Mouse (Mus musculus): ENCODE measurements around the gene Stx7.
"Not testable (repeated sequence)": the region's sequence is repeated elsewhere in the genome, so short reads cannot be mapped to it uniquely, and the experiment has no call there.

Stx7 gene

DNA sequence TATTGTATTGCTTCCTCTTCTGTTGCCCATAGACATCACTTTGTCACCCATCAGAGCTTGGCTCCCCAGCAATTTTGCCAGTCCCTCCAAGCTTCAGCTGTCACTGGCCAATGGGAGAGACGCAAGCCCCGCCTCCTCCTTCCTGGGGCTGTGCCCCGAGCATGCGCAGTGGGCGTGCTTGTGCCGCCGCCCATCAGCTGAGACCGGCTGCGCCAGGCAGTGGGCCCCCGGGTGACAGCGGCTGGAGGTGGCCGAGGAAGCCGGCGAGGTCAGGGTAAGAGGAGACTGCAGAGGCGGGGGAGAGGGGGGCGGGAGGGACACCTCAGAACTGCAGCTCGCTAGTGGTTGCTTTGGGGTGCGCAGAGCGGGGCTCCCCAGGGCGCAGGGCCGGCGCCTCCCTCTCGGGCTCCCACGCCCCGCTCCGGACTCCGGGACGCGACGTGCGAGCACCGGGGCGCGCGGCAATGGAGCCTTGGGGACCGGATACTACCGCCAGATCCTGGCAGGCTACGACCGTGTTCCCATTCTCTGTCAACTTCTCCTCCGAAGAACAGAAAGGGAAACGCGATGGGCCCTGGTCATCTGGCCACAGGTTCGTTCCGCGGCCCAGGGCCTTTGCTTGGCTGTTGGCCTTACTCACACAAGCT lies at the start of gene Stx7:
Gene Stx7 (plus strand): TSS at position 168 of the 647 bp plus-strand sequence.
- peak; percentile 97 for DNase-seq (ENCODE audit: low read depth, low spot score)

DNA sequence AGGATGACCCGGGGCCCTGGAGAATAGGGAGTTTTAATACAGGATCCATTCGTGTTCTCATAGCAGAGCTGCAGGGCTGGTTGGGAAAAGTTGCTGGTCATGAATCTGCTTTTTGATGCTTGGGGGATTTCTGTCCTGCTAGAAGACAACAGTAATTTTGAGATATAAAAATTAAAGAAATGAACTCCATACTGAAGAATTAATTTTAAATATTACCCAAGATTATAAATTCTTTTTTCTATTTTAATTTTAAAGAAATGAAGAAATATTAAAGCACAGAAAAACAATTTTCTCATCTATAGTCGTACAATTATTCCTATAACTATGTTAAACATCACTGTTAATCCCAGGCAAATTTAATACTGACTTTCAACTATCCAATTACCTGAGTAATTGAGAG lies 47.3 kb upstream of the Stx7 start, which contains the start of gene Taar8c:
Gene Taar8c (minus strand): TSS at position 101 of the 400 bp plus-strand sequence.
- not testable (repeated sequence) for DNase-seq (ENCODE audit: low read depth, low spot score)

DNA sequence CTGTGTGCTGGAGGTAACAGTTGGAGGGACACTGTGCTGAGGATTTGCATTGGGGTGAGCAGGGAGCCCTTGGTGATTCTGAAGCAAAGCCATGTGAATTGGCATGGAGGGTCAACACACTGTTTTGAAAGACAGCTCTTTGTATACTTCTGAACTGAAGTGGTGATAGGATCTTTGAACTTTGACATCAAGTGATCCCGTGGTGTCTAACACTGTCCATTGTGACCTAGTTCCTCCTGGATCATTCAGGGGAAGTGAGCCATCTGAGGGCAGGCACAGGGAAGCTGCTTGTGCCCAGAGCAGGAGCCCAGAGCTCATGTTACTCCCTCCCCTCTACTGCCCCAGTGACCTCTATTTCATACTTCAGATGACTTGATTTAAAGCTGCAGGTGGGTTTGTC lies 45.8 kb upstream of the Stx7 start:
- not testable (repeated sequence) for DNase-seq (ENCODE audit: low read depth, low spot score)

DNA sequence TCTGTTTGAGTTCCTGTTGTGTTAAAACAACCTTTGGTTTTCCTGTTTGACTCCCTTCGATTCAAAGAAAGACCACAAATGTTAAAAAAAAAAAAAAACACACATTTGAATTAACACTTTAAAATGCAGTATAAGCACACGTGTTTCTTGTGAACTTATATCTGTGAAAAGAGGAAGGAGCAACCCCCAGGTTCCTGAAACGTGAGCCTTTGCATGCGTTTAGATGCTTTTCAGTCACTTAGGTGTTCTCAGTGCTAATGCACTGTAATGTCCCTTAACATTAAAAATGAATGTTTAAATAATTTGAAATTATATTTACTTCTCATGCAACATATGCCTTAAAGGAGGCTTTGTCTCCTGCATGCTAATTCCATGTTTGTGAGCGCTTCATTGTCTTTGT lies 41.4 kb upstream of the Stx7 start:
- peak; percentile 37 for DNase-seq (ENCODE audit: low read depth, low spot score)

DNA sequence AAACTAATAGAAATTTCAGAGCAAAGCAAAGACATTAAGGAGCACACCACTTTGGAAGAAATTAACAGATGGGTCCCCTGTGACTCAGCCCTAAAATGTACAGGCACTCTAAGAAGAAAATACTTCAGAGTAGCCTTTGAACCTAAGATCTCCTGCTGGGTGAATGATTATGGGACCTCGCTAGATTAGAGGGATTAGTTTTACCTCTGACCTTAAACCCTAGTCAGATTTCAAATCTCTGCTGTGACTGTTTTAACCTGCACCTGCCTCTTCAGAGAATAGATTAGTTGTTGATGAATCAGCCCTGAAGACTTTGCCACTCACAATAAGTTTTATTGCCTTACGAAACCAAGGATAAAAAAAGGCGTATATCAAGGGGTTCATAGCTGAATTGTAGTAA lies 40.9 kb upstream of the Stx7 start:
- no peak for DNase-seq (ENCODE audit: low read depth, low spot score)

DNA sequence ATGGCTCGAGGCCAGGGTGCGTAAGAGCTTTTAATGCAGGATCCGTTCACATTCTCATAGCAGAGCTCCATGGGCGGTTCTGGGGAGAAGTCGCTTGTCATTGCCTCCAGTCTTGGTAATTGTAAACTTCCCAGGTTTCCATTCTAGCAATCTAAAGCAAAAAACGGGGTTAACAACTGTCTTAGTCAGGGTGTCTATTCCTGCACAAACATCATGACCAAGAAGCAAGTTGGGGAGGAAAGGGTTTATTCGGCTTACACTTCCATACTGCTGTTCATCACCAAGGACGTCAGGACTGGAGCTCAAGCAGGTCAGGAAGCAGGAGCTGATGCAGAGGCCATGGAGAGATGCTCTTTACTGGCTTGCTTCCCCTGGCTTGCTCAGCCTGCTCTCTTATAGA lies 39.7 kb upstream of the Stx7 start, which contains the start of gene Taar9:
Gene Taar9 (minus strand): TSS at position 101 of the 400 bp plus-strand sequence.
- not testable (repeated sequence) for DNase-seq (ENCODE audit: low read depth, low spot score)

DNA sequence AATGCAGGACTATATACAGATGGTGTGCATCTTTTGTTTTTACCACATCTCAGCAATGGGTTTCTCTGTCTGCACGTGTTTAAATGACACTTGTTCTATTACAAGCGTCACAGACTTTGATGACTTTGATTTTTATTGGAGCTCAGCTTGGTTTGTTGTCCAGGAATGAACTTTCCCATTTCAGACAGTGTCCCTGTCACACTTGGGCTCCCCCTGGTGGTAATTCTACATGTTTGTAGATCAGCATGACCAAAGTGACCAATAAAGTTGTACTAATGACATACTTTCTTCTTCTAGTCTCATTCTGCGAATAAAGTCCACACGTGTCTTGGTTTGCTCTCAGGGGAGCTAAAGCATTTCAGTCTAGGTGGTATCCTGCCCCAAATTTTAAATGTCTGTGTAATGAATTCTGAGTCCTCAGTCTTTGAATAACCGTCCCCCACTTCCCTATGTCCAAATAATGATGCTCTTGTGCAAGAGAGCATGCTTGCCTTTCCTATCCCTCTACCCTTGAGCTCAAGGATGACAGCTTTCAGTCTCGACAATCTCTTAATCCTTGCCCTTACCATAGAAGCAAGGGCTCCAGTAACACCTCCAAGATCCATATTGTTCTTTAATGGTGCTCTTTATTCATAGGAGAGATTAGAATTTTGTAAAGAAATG lies 37.9 kb upstream of the Stx7 start:
- peak; percentile 58 for DNase-seq (ENCODE audit: low read depth, low spot score)

DNA sequence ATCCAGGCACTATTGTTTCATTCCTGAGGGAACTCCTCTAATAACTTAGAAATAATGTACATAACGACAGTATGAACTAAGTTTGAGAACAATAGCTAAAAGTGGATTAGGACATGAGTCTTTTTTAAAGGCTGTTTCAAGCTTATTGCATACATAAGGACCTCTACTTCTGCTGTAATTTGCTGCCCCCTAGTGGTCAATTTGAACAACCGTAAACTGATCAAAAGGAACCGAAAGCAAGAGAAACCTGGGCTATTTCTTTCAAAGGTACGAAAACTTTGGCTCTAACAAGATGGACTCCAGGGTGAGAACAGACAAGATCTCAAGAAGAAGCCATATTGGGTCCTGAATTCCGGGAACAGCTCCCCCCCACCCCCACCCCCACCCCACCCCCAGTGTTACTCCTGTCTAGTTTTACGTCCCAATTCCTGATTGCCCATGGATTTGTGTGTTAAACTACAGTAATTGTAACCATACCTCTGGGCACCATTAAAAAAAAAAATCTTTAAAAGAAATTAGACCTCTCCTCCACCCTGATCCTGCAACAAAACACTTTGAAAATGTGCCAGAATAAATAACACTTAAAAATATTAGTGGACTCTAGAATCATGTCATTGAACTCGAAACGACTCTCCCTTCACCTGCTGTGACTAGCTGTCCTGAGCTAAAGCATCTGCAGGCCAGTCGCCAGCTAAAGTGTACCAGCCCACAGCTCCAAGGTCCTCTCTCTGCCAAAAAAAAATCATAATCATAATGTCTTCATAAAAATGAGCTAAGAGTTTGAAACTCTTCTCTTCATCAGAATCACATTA lies 17.4 kb upstream of the Stx7 start:
- DNase-seq (ENCODE audit: low read depth, low spot score), result peak; percentile 89

DNA sequence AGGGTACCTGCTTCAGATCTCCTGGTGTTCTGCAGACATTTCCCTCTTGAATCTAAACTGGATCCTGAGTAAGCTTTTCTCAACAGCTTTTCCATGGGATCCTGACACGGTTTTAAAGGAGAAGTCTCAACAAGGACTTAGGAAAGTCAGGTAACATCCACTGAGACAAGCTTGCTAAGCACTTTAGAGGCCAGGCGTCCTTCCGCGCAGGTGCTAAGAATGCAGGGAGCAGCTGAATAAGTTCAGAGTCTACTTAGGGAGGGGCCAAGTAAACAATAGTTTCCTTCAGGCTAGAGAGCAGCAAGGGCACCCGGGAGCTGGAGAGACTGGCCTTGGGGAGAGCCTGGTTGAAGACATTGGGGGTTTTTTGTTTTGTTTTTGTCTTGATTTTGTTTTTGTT lies 16.8 kb upstream of the Stx7 start:
- peak; percentile 85 for DNase-seq (ENCODE audit: low read depth, low spot score)

DNA sequence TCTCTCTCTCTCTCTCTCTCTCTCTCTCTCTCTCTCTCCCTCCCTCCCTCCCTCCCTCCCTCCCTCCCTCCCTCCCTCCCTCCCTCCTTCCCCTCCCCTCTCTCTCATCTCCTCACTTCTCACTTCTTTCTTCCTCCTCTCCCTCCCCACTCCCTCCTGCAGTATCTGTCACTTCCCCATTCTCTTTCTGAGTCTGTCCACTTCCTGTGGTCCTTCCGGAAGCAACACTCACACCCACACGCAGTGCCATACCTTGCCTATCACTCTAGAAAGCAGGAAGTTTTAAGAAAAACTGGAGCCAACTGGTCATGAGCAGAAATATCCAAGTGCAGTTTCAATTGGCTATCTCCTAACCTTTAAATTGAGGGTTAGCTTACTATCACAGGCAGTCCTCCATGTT lies 16.0 kb upstream of the Stx7 start:
- DNase-seq (ENCODE audit: low read depth, low spot score), result peak; percentile 73

DNA sequence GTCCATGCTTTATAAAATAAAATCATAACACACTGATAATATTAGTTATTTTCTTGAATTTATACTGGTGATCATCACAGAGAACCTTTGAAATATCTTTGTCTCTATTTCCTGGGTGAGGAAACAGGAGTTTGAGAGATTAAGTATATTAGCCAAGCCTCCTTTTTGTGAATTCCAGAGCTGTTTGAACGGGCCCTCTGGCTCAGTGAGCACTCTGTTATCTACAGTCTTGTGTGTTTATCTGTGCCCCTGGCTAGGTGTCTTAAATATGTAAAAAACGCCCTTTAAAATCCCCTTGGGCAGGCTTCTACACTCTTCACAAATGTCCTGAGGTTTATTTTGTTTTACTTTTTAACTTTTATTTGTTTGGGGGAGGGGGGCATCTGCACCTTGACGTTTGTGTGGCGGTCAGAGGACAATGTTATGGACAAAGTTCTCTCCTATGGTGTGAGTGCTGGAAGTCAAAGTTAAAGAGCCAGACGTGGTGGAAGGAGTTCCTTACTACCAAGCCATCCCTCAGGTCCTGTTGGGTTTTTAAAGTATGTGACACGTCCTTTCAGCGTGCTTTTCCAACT lies 14.9 kb upstream of the Stx7 start:
- no peak for DNase-seq (ENCODE audit: low read depth, low spot score)

DNA sequence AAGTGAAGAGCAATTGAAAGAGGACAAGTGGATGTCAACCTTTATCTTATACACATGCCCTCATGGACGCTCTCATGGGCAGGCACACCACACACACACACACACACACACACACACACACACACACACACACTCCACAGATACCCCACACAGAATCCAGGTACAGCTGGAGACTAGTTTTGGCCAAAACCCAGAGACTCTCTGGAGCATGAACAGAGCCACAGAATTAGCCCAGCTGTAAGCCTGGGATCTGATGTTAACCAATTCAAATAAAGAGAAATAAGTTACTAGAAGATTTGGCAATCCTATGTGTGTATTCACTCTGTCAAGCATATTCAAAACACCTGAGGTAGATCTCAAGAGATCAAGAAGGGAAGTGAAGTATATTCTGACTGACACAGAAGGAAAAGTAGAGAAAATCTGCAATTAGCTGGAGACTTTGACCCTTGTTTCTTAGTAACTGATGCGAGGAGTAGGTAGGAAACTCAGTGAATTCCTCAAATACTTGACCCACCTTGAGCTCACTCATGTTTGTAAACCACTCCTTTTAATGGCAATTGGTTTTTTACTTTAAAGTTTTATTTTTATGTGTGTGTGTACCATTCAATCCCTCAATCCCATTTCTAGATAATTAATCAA lies 10.4 kb upstream of the Stx7 start:
- no peak for DNase-seq (ENCODE audit: low read depth, low spot score)

DNA sequence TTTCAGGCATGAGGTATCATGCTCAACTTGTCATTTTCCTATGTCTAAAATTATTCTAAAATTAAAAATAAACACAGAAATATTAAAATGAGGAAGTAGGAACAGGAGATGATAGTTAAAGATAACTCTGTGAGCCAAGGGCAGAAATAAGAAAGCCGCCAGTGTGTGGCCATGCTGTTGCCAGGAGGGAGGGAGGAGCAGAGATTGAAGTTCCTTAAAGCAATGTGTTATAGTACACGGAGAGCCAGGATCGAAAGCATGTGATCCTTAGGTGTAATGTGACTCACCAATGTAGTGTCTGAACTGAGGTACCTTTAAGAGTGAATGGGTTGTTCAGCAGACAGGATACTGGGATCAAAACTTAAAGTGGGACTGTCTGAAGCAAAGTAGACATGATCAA lies 6.4 kb upstream of the Stx7 start:
- DNase-seq (ENCODE audit: low read depth, low spot score), result peak; percentile 35

DNA sequence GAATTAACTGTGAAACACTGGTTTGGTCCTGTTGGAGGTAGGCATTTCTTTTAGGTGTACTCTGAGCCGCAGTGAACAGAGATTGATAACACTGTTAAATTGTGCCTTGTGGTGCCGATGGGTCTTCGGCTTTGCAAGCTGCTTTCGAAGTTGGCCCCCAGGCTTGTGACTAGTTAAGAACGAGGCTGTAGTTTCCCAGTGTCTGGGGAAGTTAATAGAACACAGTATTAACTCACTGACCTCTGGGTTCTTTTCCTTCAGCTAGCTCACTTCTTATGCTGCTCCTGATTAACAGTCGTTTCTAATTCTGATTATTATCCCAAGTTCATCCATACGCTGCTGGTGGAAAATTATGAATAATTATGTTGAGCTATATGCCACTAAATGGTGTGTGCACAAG lies 984 bp downstream of the Stx7 start:
- peak; percentile 74 for DNase-seq (ENCODE audit: low read depth, low spot score)

DNA sequence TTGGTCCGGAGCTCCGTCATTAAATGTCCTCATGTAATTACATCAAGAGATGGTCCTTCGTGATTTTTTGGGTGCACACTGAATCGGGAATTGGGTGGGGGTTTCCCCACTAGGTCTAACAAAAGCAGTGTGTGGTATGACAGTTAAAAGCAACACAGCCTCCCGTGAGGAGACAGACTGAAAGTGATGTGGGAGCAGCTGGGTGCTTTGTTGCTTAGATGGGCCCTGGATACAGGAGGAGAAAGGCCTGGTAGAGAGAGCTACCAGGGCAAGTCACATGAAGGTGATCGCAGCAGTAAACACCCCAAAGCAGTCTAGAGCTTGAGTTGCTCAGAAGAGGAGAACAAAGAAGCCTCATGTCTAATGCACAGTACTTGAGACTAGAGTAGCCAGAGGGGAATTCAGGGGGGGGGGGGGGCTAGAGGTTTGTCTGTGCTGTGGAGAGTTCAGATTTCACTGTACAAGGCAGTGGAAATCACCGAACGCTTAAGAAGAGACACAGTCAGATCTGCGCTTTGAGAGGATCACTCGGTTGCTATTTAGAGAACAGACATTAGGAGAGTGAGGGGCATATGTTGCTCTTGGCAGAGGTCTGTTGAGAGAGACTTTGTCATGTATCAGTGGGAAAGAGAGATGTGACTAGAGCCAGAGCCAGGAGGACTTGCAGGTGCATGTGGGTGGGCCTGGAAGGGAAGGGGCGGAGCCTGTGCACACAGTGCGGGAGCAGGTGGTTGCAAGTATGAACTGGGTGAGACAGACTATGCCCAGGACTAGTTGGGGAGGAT lies 9.6 kb downstream of the Stx7 start:
- DNase-seq (ENCODE audit: low read depth, low spot score), result peak; percentile 91

DNA sequence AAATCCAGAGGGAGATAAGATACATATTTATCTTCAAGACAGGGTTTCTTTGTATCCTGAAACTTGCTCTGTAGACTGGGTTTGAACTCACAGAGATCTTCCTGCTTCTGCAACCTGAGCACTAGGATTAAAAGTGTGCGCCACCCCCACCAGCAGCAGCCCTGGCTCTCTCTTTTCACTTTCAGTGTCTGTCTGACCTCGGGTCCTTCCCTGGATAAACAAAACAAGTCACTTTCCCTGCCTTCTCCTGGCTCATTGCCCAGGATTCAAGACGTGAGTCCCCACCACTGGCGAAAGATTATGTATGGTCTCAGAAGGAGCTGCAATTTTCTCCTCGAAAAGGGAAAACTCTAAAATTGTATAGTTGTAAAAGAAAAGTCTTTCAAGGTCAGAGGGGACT lies 10.5 kb downstream of the Stx7 start:
- peak; percentile 51 for DNase-seq (ENCODE audit: low read depth, low spot score)

DNA sequence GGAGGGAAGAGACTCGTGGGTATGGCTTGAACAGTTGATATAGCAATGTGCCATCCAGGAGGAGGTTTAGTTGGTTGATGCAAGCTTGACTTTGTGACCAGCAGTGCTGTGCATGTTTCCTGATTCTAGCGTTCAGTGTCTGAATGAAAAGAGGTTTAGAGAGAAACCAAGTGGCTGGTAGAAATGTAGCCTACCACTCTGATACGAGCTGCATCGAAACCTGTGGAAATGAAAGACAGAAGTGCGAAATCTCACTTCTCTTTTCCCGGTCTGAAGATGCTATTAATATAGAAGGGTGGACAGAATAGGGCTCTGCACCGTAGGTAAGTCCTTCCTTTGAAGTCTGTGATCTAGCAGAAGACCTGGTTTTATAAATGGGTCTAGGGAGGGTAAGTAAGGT lies 11.2 kb downstream of the Stx7 start:
- DNase-seq (ENCODE audit: low read depth, low spot score), result peak; percentile 85

DNA sequence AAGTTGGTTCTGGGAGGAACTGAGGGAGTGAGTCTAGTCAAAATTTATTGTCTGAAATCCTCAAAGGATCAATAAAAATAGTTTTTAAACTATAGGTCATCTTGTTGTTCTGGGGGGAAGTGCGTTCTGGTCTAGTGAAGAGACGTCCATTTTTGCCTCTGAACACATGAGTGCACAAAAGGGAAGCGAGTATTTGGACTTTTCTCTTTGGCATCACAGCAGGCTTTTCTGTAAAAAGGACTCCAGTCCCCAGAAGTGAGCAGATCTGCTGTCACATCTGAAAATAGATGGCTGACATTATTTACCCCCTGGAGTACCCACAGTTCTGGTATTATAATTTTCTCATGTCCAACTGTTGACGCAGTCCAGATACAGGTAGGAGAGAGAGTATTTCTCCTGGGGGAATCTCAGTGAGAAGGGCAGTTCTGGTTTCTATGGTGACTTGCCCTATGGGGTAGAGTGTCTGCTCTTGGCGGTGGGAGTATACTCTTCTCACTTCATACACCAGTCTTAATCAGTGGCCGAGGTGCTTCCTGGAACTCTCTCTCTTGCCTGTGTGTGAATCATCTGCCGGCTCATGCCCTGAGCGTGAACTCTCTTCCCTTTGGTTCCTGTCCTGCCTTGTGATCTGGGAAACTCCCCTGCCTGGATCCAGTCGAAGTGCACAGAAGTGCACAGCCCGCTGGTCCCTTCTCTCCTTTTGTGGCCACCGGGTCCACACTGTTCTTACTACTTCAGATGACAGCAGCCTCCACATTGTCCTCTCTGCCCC lies 15.2 kb downstream of the Stx7 start:
- peak; percentile 85 for DNase-seq (ENCODE audit: low read depth, low spot score)

DNA sequence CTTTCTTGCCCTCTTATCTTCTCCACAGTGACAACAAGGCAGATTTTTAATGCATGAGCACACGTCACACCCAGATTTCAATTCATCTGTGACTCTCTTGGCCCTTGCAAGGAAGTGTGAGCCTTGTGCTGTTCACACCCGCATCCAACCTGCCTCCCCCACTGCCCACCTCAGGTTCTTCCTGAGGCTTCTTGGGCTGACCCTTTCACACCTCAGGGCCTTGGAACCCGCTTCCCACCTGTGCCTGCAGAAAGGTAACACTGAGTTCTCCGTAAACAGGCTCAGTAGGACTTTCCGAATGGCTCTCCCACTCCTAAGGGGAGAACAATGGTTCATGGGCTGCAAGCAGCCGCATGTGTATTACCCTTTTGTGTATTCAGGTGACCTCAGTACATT lies 15.8 kb downstream of the Stx7 start:
- DNase-seq (ENCODE audit: low read depth, low spot score), result no peak

DNA sequence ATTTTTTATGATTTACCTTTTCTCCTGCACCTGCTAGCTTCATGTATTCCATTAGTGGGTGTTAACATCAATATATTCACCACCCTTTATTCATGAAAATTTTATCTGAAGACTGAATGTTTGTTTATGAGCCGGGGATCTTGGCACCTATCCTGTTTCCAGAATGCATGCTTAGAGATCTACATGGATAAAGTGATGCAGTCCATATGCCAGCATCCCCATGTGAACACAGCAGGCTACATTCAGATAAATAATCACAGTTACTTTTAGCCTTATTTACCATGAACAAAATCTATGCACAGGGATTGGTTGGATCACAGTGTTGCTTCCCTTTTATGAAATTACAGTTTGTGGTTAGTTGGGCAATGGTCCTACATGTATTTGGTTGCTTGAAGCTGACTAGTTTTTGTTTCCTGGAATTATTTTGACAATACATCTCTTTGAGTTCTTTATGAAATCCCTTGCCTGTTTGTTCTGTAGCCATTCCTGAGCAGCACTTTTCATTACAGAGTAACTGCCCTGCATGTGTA lies 16.5 kb downstream of the Stx7 start:
- no peak for DNase-seq (ENCODE audit: low read depth, low spot score)
